Mouse (Mus musculus): Measurements from ENCODE around the gene Hist1h2ab. TPM values are rescaled to one million over a fixed set of nuclear protein-coding genes. Genes with fewer than 3 reads are reported as not detected.

Gene Hist1h2ab
- polyA plus RNA-seq, 1 experiment, result 17.9 TPM

DNA sequence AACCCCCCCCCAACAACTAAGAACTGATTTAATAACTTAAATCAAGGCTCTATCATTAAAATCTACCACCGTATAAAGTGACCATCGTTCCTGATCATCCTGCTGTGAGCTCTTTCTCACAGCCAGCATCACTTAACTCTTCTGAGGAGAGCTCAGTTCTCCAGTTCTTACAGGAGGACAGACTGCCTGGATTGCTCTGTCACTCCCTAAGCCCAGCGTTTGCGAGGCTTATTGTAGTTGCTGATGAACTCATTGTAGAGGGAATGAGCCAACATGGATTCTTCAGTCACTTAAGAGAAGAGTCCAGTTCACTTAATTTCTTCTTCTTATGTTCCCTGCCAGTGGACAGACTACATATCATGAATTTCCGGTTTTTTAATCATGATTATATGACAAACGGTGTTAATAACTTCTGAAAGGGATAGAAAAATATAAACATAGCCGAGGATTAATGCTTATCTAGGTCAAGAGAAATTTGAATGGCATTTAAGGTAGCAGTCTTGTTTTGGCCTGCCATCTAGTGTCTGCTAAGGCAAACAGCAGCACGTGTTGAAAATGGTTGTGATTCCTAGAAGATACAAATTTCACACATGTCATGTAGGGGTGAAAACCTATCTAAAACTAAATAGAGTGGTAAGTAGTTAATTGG is 18.6 kb upstream of the Hist1h2ab start:
- no peak overlapping the region for H3K4me3 ChIP-seq (ENCODE audit: low read depth, low read length)
- no peaks in the 10 kb centered on the region for H3K27me3 ChIP-seq (ENCODE audit: control insufficient read depth, insufficient read depth, low read length, poor library complexity, severe bottlenecking)
- H3K9me3 ChIP-seq (replicated peaks; ENCODE audit: control insufficient read depth, insufficient read depth, low read length, poor library complexity, severe bottlenecking), result no peaks in the 10 kb centered on the region
- H3K4me1 ChIP-seq (ENCODE audit: control insufficient read depth, insufficient read depth, low read length), result no peaks in the 10 kb centered on the region
- no peaks in the 10 kb centered on the region for H3K36me3 ChIP-seq (ENCODE audit: control insufficient read depth, insufficient read depth, low read length, poor library complexity, severe bottlenecking)
- TF ChIP-seq CTCF (IDR thresholded peaks at IDR 0.05; ENCODE audit: low read depth, low read length) (peak; percentile 22), EP300 (IDR thresholded peaks at IDR 0.05; ENCODE audit: insufficient read depth, low read depth, low read length) (no peak)
- no peak overlapping the region for H3K27ac ChIP-seq (ENCODE audit: insufficient read depth, low read length)
- no peak overlapping the region for H3K9ac ChIP-seq (ENCODE audit: low read depth, poor library complexity, severe bottlenecking)

DNA sequence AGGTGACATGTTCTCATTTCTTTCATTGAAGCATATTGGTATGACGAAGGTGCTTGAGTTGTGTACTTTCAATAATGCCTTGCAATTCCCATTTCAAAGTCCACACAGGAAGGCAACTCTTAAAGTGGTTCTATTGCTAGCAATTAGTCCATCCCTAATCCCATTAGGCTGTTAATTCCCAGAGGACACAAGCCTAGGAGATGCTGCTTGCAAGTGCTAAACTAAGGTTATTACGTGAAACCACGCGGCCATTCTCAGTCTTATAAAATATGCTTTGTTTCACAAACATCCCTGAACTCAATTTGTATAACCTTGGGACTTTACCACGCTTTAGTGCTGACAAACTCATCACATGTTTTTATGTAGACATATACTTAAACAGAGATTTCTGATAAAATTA is 13.8 kb upstream of the Hist1h2ab start:
- Histone ChIP-seq H3K4me1 (ENCODE audit: control insufficient read depth, insufficient read depth, low read length) (no peaks in the 10 kb centered on the region), H3K27ac (ENCODE audit: insufficient read depth, low read length) (no peak overlapping the region), H3K36me3 (ENCODE audit: control insufficient read depth, insufficient read depth, low read length, poor library complexity, severe bottlenecking) (no peaks in the 10 kb centered on the region), H3K4me3 (ENCODE audit: low read depth, low read length) (no peak overlapping the region), H3K9me3 (replicated peaks; ENCODE audit: control insufficient read depth, insufficient read depth, low read length, poor library complexity, severe bottlenecking) (no peaks in the 10 kb centered on the region), H3K9ac (ENCODE audit: low read depth, poor library complexity, severe bottlenecking) (no peak overlapping the region), H3K27me3 (ENCODE audit: control insufficient read depth, insufficient read depth, low read length, poor library complexity, severe bottlenecking) (no peaks in the 10 kb centered on the region)
- TF ChIP-seq EP300 (IDR thresholded peaks at IDR 0.05; ENCODE audit: insufficient read depth, low read depth, low read length) (no peak), CTCF (IDR thresholded peaks at IDR 0.05; ENCODE audit: low read depth, low read length) (no peak)

DNA sequence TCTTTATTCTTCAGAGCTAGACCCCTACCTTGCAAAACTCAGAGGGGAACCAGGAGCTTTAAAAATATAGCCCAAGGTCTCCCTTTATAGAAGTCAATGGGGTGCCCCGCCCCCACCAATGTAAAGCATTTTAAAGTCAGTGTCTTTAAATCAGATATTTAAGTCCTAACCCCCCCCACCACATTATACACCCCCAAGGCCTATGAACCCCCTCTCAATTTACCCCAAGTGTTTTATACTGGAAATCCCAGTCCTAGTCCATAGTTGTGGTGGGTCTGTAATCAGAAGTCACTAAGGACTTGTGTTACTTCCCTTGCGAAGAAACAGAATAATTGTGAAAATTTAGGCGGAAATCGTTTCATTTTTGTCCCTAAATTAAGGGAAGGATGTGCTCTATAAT is 12.9 kb upstream of the Hist1h2ab start:
- TF ChIP-seq EP300 (IDR thresholded peaks at IDR 0.05; ENCODE audit: insufficient read depth, low read depth, low read length) (no peak), CTCF (IDR thresholded peaks at IDR 0.05; ENCODE audit: low read depth, low read length) (no peak), POLR2A (IDR thresholded peaks at IDR 0.05; ENCODE audit: insufficient read depth, low read length) (no peak)
- no peaks in the 10 kb centered on the region for H3K9me3 ChIP-seq (replicated peaks; ENCODE audit: control insufficient read depth, insufficient read depth, low read length, poor library complexity, severe bottlenecking)
- no peaks in the 10 kb centered on the region for H3K27me3 ChIP-seq (ENCODE audit: control insufficient read depth, insufficient read depth, low read length, poor library complexity, severe bottlenecking)
- H3K36me3 ChIP-seq (ENCODE audit: control insufficient read depth, insufficient read depth, low read length, poor library complexity, severe bottlenecking), result no peaks in the 10 kb centered on the region
- H3K4me3 ChIP-seq (ENCODE audit: low read depth, low read length), result no peak overlapping the region
- peak overlapping the region; percentile 85 for H3K9ac ChIP-seq (ENCODE audit: low read depth, poor library complexity, severe bottlenecking)
- no peaks in the 10 kb centered on the region for H3K4me1 ChIP-seq (ENCODE audit: control insufficient read depth, insufficient read depth, low read length)
- peak overlapping the region; percentile 85 for H3K27ac ChIP-seq (ENCODE audit: insufficient read depth, low read length)

DNA sequence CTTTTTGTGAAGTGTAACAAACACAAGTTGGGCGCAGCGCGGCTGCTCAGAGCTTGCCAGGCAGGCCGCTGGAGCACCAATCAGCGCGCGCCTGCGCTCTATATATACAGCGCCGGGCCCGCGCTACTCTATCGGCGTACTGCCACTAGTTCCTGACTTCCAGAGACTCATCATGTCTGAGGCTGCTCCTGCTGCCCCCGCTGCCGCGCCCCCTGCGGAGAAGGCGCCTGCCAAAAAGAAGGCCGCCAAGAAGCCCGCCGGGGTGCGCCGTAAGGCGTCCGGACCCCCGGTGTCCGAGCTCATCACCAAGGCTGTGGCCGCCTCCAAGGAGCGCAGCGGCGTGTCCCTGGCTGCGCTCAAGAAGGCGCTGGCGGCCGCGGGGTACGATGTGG is 12.3 kb upstream of the Hist1h2ab start, which contains the start of gene Hist1h1c:
Gene Hist1h1c, plus strand, starts transcription at position 132 of the 392 bp plus-strand sequence.
- no peaks in the 10 kb centered on the region for H3K4me1 ChIP-seq (ENCODE audit: control insufficient read depth, insufficient read depth, low read length)
- H3K27me3 ChIP-seq (ENCODE audit: control insufficient read depth, insufficient read depth, low read length, poor library complexity, severe bottlenecking), result no peaks in the 10 kb centered on the region

DNA sequence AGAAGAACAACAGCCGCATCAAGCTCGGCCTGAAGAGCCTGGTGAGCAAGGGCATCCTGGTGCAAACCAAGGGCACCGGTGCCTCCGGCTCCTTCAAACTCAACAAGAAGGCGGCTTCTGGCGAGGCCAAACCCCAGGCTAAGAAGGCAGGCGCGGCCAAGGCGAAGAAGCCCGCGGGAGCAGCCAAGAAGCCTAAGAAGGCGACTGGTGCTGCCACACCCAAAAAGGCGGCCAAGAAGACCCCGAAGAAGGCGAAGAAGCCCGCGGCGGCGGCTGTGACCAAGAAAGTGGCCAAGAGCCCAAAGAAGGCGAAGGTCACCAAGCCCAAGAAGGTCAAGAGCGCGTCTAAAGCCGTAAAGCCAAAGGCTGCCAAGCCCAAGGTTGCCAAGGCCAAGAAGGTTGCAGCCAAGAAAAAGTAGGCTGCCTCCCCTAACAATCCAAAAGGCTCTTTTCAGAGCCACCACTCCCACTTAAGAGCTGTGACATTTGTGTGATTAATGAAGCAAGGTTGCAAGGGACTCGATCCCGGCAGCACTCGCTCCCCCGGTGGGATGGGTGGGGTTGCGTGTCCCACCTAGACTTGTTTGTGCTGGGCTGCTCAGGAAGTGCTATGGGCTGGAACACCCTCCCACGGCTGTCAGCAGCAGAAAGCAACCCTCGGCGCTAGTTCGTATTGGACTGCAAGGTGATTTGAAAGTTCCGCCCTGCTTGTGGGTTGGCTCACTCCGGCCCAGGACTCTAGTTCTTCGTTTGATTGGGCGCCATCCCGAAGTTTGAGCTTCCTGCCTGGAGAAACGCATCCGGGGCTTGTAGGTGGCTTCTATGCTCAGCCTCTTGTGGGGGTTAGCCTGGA is 11.6 kb upstream of the Hist1h2ab start:
- peak overlapping the region; percentile 90 for H3K27ac ChIP-seq (ENCODE audit: insufficient read depth, low read length)
- peak overlapping the region; percentile 83 for H3K9ac ChIP-seq (ENCODE audit: low read depth, poor library complexity, severe bottlenecking)
- no peaks in the 10 kb centered on the region for H3K36me3 ChIP-seq (ENCODE audit: control insufficient read depth, insufficient read depth, low read length, poor library complexity, severe bottlenecking)
- no peaks in the 10 kb centered on the region for H3K4me1 ChIP-seq (ENCODE audit: control insufficient read depth, insufficient read depth, low read length)
- TF ChIP-seq EP300 (IDR thresholded peaks at IDR 0.05; ENCODE audit: insufficient read depth, low read depth, low read length) (peak; percentile 84), POLR2A (IDR thresholded peaks at IDR 0.05; ENCODE audit: insufficient read depth, low read length) (peak; percentile 99), CTCF (IDR thresholded peaks at IDR 0.05; ENCODE audit: low read depth, low read length) (no peak)
- H3K9me3 ChIP-seq (replicated peaks; ENCODE audit: control insufficient read depth, insufficient read depth, low read length, poor library complexity, severe bottlenecking), result no peaks in the 10 kb centered on the region
- peak overlapping the region; percentile 74 for H3K4me3 ChIP-seq (ENCODE audit: low read depth, low read length)
- no peaks in the 10 kb centered on the region for H3K27me3 ChIP-seq (ENCODE audit: control insufficient read depth, insufficient read depth, low read length, poor library complexity, severe bottlenecking)

More for the DNA sequence above, 12.3 kb upstream of the Hist1h2ab start, which contains the start of gene Hist1h1c:
- peak within 1 kb of the TSS; percentile 85 for H3K9ac ChIP-seq (ENCODE audit: low read depth, poor library complexity, severe bottlenecking)
- peak; percentile 98 for TF ChIP-seq POLR2A (IDR thresholded peaks at IDR 0.05; ENCODE audit: insufficient read depth, low read length)
- no peak for TF ChIP-seq CTCF (IDR thresholded peaks at IDR 0.05; ENCODE audit: low read depth, low read length)
- TF ChIP-seq EP300 (IDR thresholded peaks at IDR 0.05; ENCODE audit: insufficient read depth, low read depth, low read length), result no peak
- H3K9me3 ChIP-seq (replicated peaks; ENCODE audit: control insufficient read depth, insufficient read depth, low read length, poor library complexity, severe bottlenecking), result no peaks in the 10 kb centered on the region
- H3K36me3 ChIP-seq (ENCODE audit: control insufficient read depth, insufficient read depth, low read length, poor library complexity, severe bottlenecking), result no peaks in the 10 kb centered on the region
- peak within 1 kb of the TSS; percentile 74 for H3K4me3 ChIP-seq (ENCODE audit: low read depth, low read length)
- peak within 1 kb of the TSS; percentile 90 for H3K27ac ChIP-seq (ENCODE audit: insufficient read depth, low read length)

DNA sequence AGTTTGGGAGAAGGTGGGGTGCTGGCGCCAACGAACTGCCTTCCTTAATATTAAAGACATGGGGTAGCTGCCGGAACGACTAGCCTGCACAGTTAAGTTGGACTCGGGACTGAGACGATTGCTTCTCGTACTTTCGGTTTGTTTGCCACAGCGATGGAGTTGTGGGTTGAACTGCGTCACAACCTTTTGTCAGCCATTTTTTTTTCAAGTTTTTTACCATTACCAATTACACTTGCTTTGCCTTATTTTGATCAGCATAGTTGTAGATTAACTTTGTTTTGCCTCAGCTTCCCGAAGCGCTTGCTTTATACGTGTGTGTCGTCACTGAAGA is 11.0 kb upstream of the Hist1h2ab start:
- H3K9ac ChIP-seq (ENCODE audit: low read depth, poor library complexity, severe bottlenecking), result peak overlapping the region; percentile 83
- no peaks in the 10 kb centered on the region for H3K4me1 ChIP-seq (ENCODE audit: control insufficient read depth, insufficient read depth, low read length)
- peak overlapping the region; percentile 74 for H3K4me3 ChIP-seq (ENCODE audit: low read depth, low read length)
- no peak for TF ChIP-seq CTCF (IDR thresholded peaks at IDR 0.05; ENCODE audit: low read depth, low read length)
- TF ChIP-seq EP300 (IDR thresholded peaks at IDR 0.05; ENCODE audit: insufficient read depth, low read depth, low read length), result no peak
- no peak for TF ChIP-seq POLR2A (IDR thresholded peaks at IDR 0.05; ENCODE audit: insufficient read depth, low read length)
- H3K27ac ChIP-seq (ENCODE audit: insufficient read depth, low read length), result peak overlapping the region; percentile 90
- H3K9me3 ChIP-seq (replicated peaks; ENCODE audit: control insufficient read depth, insufficient read depth, low read length, poor library complexity, severe bottlenecking), result no peaks in the 10 kb centered on the region
- H3K36me3 ChIP-seq (ENCODE audit: control insufficient read depth, insufficient read depth, low read length, poor library complexity, severe bottlenecking), result no peaks in the 10 kb centered on the region
- H3K27me3 ChIP-seq (ENCODE audit: control insufficient read depth, insufficient read depth, low read length, poor library complexity, severe bottlenecking), result no peaks in the 10 kb centered on the region

Measured in ES-Bruce4 (cell line).